ENCODE assay signal across 22 mouse cellular contexts in the genomic region with DNA sequence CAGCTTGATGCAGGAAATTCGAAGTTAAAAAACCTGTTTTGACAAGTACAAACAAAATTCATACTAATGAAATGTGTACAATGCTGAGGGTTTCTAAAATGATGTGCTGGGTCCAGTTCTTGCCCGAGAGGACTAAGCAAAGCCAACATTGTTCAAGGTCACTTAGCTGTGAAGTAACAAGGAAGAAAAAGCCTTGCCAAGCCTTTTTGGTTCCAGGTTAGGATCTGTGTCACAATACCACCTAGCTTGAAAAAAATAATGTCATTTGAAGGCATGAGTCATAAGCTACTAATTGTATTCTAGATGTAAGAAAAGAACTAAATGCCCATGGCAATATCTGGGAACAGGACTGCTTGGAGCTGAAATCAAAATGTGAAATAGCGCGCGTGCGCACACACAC.
"Had no signal": no experiment of that assay in that cellular context is flagged by ENCODE, and none has a peak within 500 bp of the region (broad histone marks: within the 10 kb centered on the region; RNA-seq: fewer than 3 reads in every experiment).

No protein-coding gene starts in this region.

- ATAC-seq: intestine, postnatal 0 days; midbrain, embryonic 15.5 days had no signal

- H3K4me3 ChIP-seq: kidney, embryonic 15.5 days; limb, embryonic 12.5 days; limb, embryonic 15.5 days; liver, embryonic 15.5 days; lung, embryonic 15.5 days; midbrain, embryonic 12.5 days; midbrain, embryonic 15.5 days; neural tube, embryonic 12.5 days; neural tube, embryonic 15.5 days had no signal

- H3K4me2 ChIP-seq: kidney, embryonic 15.5 days; limb, embryonic 12.5 days; limb, embryonic 15.5 days; liver, embryonic 11.5 days; liver, embryonic 15.5 days; lung, embryonic 15.5 days; midbrain, embryonic 12.5 days; midbrain, embryonic 15.5 days; neural tube, embryonic 12.5 days; neural tube, embryonic 15.5 days had no signal

- H3K9ac ChIP-seq: kidney, embryonic 15.5 days; limb, embryonic 12.5 days; limb, embryonic 15.5 days; liver, embryonic 15.5 days; lung, embryonic 15.5 days; midbrain, embryonic 12.5 days; midbrain, embryonic 15.5 days; neural tube, embryonic 12.5 days; neural tube, embryonic 15.5 days had no signal

- H3K4me1 ChIP-seq: kidney, embryonic 15.5 days; limb, embryonic 12.5 days; limb, embryonic 15.5 days; liver, embryonic 15.5 days; lung, embryonic 15.5 days; midbrain, embryonic 12.5 days; midbrain, embryonic 15.5 days; neural tube, embryonic 12.5 days; neural tube, embryonic 15.5 days had no signal

- H3K36me3 ChIP-seq: kidney, embryonic 15.5 days; limb, embryonic 12.5 days; limb, embryonic 15.5 days; liver, embryonic 15.5 days; lung, embryonic 15.5 days; midbrain, embryonic 12.5 days; midbrain, embryonic 15.5 days; neural tube, embryonic 12.5 days; neural tube, embryonic 15.5 days had no signal

- DNase-seq: left cerebral cortex, postnatal 4 days; lung, adult 18-20 months; lung, postnatal 14 days; right cerebral cortex, adult 18-20 months; right cerebral cortex, postnatal 14 days; right cerebral cortex, postnatal 4 days; thymus, adult 2 months; thymus, postnatal 14 days; thymus, postnatal 4 days had no signal

- H3K27ac ChIP-seq: kidney, embryonic 15.5 days; limb, embryonic 12.5 days; limb, embryonic 15.5 days; liver, embryonic 15.5 days; lung, embryonic 15.5 days; macrophage; midbrain, embryonic 12.5 days; midbrain, embryonic 15.5 days; neural tube, embryonic 12.5 days; neural tube, embryonic 15.5 days; stomach, postnatal 0 days had no signal

- H3K9me3 ChIP-seq: kidney, embryonic 15.5 days; limb, embryonic 12.5 days; limb, embryonic 15.5 days; liver, embryonic 15.5 days; lung, embryonic 15.5 days; midbrain, embryonic 12.5 days; midbrain, embryonic 15.5 days; neural tube, embryonic 12.5 days; neural tube, embryonic 15.5 days had no signal

- H3K27me3 ChIP-seq: kidney, embryonic 15.5 days; limb, embryonic 12.5 days; limb, embryonic 15.5 days; liver, embryonic 15.5 days; lung, embryonic 15.5 days; midbrain, embryonic 12.5 days; midbrain, embryonic 15.5 days; neural tube, embryonic 12.5 days; neural tube, embryonic 15.5 days had no signal
